ENCODE assay signal across 8 mouse cellular contexts in genomic region chr5:77909218-77909617, GRCm38 (mm10).
A peak's percentile ranks its signal among the peaks of the same experiment; 100 is the strongest.
DNase-seq lines count a peak whose midpoint lies in the region; ATAC-seq and TF ChIP-seq lines count a peak whose summit lies in the region.

No protein-coding gene starts in this region.

- H3K9me3 ChIP-seq in forebrain, postnatal 0 days (ENCODE audit: low read length) = no peaks in the 10 kb centered on the region
- no peaks in the 10 kb centered on the region for H3K9me3 ChIP-seq in forebrain, embryonic 12.5 days
- no peaks in the 10 kb centered on the region for H3K9me3 ChIP-seq in liver, postnatal 0 days (ENCODE audit: low read length)
- H3K9me3 ChIP-seq in liver, embryonic 11.5 days (ENCODE audit: control insufficient read depth, low read length) = no peaks in the 10 kb centered on the region

- no peak for ATAC-seq in forebrain, postnatal 0 days
- ATAC-seq in forebrain, embryonic 12.5 days (ENCODE audit: low FRiP score) = no peak
- ATAC-seq in liver, postnatal 0 days = no peak
- ATAC-seq in liver, embryonic 11.5 days (replicated peaks; ENCODE audit: low FRiP score) = no peak
- peak; percentile 66; the same call in 1 of the 2 replicates for ATAC-seq in common myeloid progenitor, adult 5-6 weeks (replicated peaks; ENCODE audit: low read depth, poor library complexity, severe bottlenecking)
- peak; percentile 50; the same call in 1 of the 2 replicates for ATAC-seq in megakaryocyte progenitor cell, adult 5-6 weeks (replicated peaks; ENCODE audit: poor library complexity)

- H3K9ac ChIP-seq in forebrain, postnatal 0 days = no peak overlapping the region
- H3K9ac ChIP-seq in forebrain, embryonic 12.5 days = no peak overlapping the region
- no peak overlapping the region for H3K9ac ChIP-seq in liver, postnatal 0 days (replicated peaks)
- no peak overlapping the region for H3K9ac ChIP-seq in liver, embryonic 11.5 days (ENCODE audit: low read depth, low read length)

- no peak overlapping the region for H3K4me2 ChIP-seq in forebrain, postnatal 0 days (ENCODE audit: low read depth)
- no peak overlapping the region for H3K4me2 ChIP-seq in forebrain, embryonic 12.5 days
- no peak overlapping the region for H3K4me2 ChIP-seq in liver, postnatal 0 days (ENCODE audit: low read depth, low read length)
- no peak overlapping the region for H3K4me2 ChIP-seq in liver, embryonic 11.5 days

- no peak overlapping the region for H3K4me3 ChIP-seq in forebrain, postnatal 0 days (ENCODE audit: low read depth, low read length)
- no peak overlapping the region for H3K4me3 ChIP-seq in forebrain, embryonic 12.5 days (replicated peaks)
- H3K4me3 ChIP-seq in liver, postnatal 0 days (ENCODE audit: low read depth, low read length) = no peak overlapping the region
- H3K4me3 ChIP-seq in liver, embryonic 11.5 days (ENCODE audit: low read depth, low read length) = no peak overlapping the region

- H3K4me1 ChIP-seq in forebrain, postnatal 0 days (ENCODE audit: insufficient read depth) = no peaks in the 10 kb centered on the region
- no peaks in the 10 kb centered on the region for H3K4me1 ChIP-seq in forebrain, embryonic 12.5 days
- no peaks in the 10 kb centered on the region for H3K4me1 ChIP-seq in liver, postnatal 0 days (ENCODE audit: insufficient read depth)
- no peaks in the 10 kb centered on the region for H3K4me1 ChIP-seq in liver, embryonic 11.5 days (replicated peaks; ENCODE audit: control insufficient read depth, insufficient read depth, low read length)

- no peaks in the 10 kb centered on the region for H3K27me3 ChIP-seq in forebrain, postnatal 0 days (ENCODE audit: insufficient read depth, low read length)
- no peaks in the 10 kb centered on the region for H3K27me3 ChIP-seq in forebrain, embryonic 12.5 days
- no peaks in the 10 kb centered on the region for H3K27me3 ChIP-seq in liver, postnatal 0 days (ENCODE audit: insufficient read depth, low read length)
- no peaks in the 10 kb centered on the region for H3K27me3 ChIP-seq in liver, embryonic 11.5 days (replicated peaks; ENCODE audit: control insufficient read depth, insufficient read depth, low read length)

- H3K36me3 ChIP-seq in forebrain, postnatal 0 days (ENCODE audit: insufficient read depth) = no peaks in the 10 kb centered on the region
- no peaks in the 10 kb centered on the region for H3K36me3 ChIP-seq in forebrain, embryonic 12.5 days (replicated peaks)
- no peaks in the 10 kb centered on the region for H3K36me3 ChIP-seq in liver, postnatal 0 days (replicated peaks; ENCODE audit: insufficient read depth, low read length)
- H3K36me3 ChIP-seq in liver, embryonic 11.5 days (ENCODE audit: control insufficient read depth, insufficient read depth, low read length) = no peaks in the 10 kb centered on the region

- DNase-seq in forebrain, postnatal 0 days = no peak
- DNase-seq in liver, postnatal 0 days = no peak
- no peak for DNase-seq in liver, embryonic 11.5 days (ENCODE audit: low spot score)
- no peak for DNase-seq in left cerebral cortex, adult 11 months (ENCODE audit: low spot score)
- no peak for DNase-seq in layer of hippocampus, postnatal 10 days (ENCODE audit: low spot score in 2 of 2)

- 53% methylated on average over 6 of the region's 6 CpGs for WGBS in forebrain, postnatal 0 days
- 52% methylated on average over 6 of the region's 6 CpGs for WGBS in forebrain, embryonic 12.5 days
- WGBS in liver, postnatal 0 days (ENCODE audit: insufficient replicate concordance) = 55% methylated on average over 6 of the region's 6 CpGs
- WGBS in liver, embryonic 11.5 days = 47% methylated on average over 6 of the region's 6 CpGs

- TF ChIP-seq EP300 in liver, postnatal 0 days (IDR thresholded peaks at IDR 0.05; ENCODE audit: low read depth) = no peak

- peak; percentile 49 for TF ChIP-seq CTCF in forebrain, postnatal 0 days (IDR thresholded peaks at IDR 0.05; ENCODE audit: low read depth)
- TF ChIP-seq CTCF in liver, postnatal 0 days (IDR thresholded peaks at IDR 0.05; ENCODE audit: low read depth) = peak; percentile 35

- H3K27ac ChIP-seq in forebrain, postnatal 0 days (ENCODE audit: low read depth, low read length) = no peak overlapping the region
- no peak overlapping the region for H3K27ac ChIP-seq in forebrain, embryonic 12.5 days
- H3K27ac ChIP-seq in liver, postnatal 0 days (ENCODE audit: low read depth) = no peak overlapping the region
- no peak overlapping the region for H3K27ac ChIP-seq in liver, embryonic 11.5 days (ENCODE audit: low read depth, low read length)

Comparison
In these comparisons a context has a peak if more than half of its experiments do, and no peak if none do; other contexts are left out.
1. ATAC-seq: peak in common myeloid progenitor, adult 5-6 weeks (single experiment) and megakaryocyte progenitor cell, adult 5-6 weeks (single experiment); none in forebrain, postnatal 0 days (single experiment), forebrain, embryonic 12.5 days (single experiment), liver, postnatal 0 days (single experiment) and liver, embryonic 11.5 days (single experiment).